Mouse (Mus musculus) MEL (cell line): ENCODE results near the gene Rad17.

ENCODE experiments used
- CTCF ChIP-seq, 3 experiments: IDR thresholded peaks in 2 of 3; conservative IDR thresholded peaks in 1 of 3; 2 replicates each; pipeline ENCODE4 v1.5.1; 2011 to 2012; ENCODE audit warnings: low read length in 3 of 3, low read depth in 2 of 3, mild to moderate bottlenecking in 2 of 3, improper control_type of control experiment in 1 of 3, inconsistent platforms in 1 of 3, mixed read lengths in 1 of 3, moderate library complexity in 1 of 3; ENCODE audit not compliant: control insufficient read depth in 1 of 3, insufficient read depth in 1 of 3, poor library complexity in 1 of 3, severe bottlenecking in 1 of 3
- GATA1 ChIP-seq: IDR thresholded peaks from 2 replicates; pipeline ENCODE4 v1.6.1; 2011; ENCODE audit warnings: low read depth, low read length, improper control_type of control experiment
- POLR2A ChIP-seq, 2 experiments: IDR thresholded peaks; 2 replicates each; pipeline ENCODE4 v1.6.1; 2011 to 2012; ENCODE audit warnings: low read length in 2 of 2, mild to moderate bottlenecking in 2 of 2, control low read depth in 1 of 2, improper control_type of control experiment in 1 of 2, low read depth in 1 of 2, moderate library complexity in 1 of 2; ENCODE audit not compliant: control insufficient read depth in 1 of 2, insufficient read depth in 1 of 2, poor library complexity in 1 of 2
- POLR2AphosphoS2 ChIP-seq: IDR thresholded peaks from 2 replicates; pipeline ENCODE4 v1.6.1; 2011; ENCODE audit warnings: low read length, improper control_type of control experiment
- TAL1 ChIP-seq: IDR thresholded peaks from 2 replicates; pipeline ENCODE4 v1.6.1; 2012; ENCODE audit warnings: mild to moderate bottlenecking, inconsistent platforms, low read length, moderate library complexity, mixed read lengths
- ZNF384 ChIP-seq: IDR thresholded peaks from 2 replicates; pipeline ENCODE4 v1.6.1; 2012; ENCODE audit warnings: low read depth, mild to moderate bottlenecking, inconsistent platforms, low read length, improper control_type of control experiment

DNA sequence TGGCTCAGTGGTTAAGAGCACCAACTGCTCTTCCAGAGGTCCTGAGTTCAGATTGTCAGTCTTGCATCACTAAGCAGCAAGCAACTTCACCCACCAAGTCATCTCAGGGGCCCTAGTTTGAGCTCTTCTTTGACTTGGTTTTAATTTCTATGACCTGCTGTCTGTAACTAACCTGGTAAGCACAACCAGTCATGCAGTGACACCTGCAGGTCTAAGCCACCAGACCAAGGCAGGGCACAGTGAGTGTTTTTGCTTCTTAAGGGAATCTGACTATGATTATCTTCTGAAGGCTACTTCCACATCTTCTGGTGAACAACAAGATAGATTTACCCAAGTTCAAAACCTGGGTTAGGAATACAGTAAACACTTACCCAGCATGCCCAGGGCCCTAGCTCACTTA lies 70.9 kb downstream of the Rad17 start:
- TF ChIP-seq CTCF (IDR thresholded peaks at IDR 0.05 in 2 of 3, conservative IDR thresholded peaks at IDR 0.05 in 1 of 3; ENCODE audit: control insufficient read depth in 1 of 3, insufficient read depth in 1 of 3, low read depth in 2 of 3, low read length in 3 of 3, poor library complexity in 1 of 3, severe bottlenecking in 1 of 3), result 0 out of 6 replicates have a peak, but pooled peaks of 1 of the 3 experiments have one; percentile 2
- TF ChIP-seq POLR2AphosphoS2, result no peak
- TF ChIP-seq TAL1, result no peak
- TF ChIP-seq POLR2A (IDR thresholded peaks at IDR 0.05; ENCODE audit: control insufficient read depth in 1 of 2, insufficient read depth in 1 of 2, low read depth in 1 of 2, low read length in 2 of 2, poor library complexity in 1 of 2), result no peak
- no peak for TF ChIP-seq ZNF384
- no peak for TF ChIP-seq GATA1
